Mouse (Mus musculus) intestine, embryonic 16.5 days (tissue): ENCODE data around the gene Gng7. TPM values are rescaled to one million over a fixed set of nuclear protein-coding genes. Genes with fewer than 3 reads are reported as not detected.

Source experiments
- ATAC-seq: fragments of 200-750 bp; cut with Nextera tagmentation; 2 replicates; pipeline ENCODE4 v1.8.0; 2017; ENCODE audit warnings: moderate TSS enrichment, moderate library complexity
- H3K27ac ChIP-seq: fragments of 300-500 bp; sonication (generic); 2 replicates; pipeline ENCODE4 v1.5.1; 2014; ENCODE audit warnings: mild to moderate bottlenecking, low read length
- H3K27me3 ChIP-seq: fragments of 300-500 bp; sonication (generic); replicated peaks from 2 replicates; pipeline ENCODE4 v1.6.1; 2014; ENCODE audit warnings: low read length, control low read depth, mixed read lengths; ENCODE audit not compliant: control insufficient read depth, insufficient read depth
- H3K36me3 ChIP-seq: fragments of 300-500 bp; sonication (generic); 2 replicates; pipeline ENCODE4 v1.6.1; 2014; ENCODE audit warnings: low read length, control low read depth; ENCODE audit not compliant: control insufficient read depth, insufficient read depth
- H3K4me1 ChIP-seq: fragments of 300-500 bp; sonication (generic); 2 replicates; pipeline ENCODE4 v1.6.1; 2014; ENCODE audit warnings: low read length, control low read depth, mixed read lengths; ENCODE audit not compliant: control insufficient read depth, insufficient read depth
- H3K4me2 ChIP-seq: fragments of 300-500 bp; sonication (generic); 2 replicates; pipeline ENCODE4 v1.6.1; 2014; ENCODE audit warnings: low read depth, low read length, control low read depth
- H3K4me3 ChIP-seq: fragments of 300-500 bp; sonication (generic); 2 replicates; pipeline ENCODE4 v1.5.1; 2014; ENCODE audit warnings: mild to moderate bottlenecking, low read length
- H3K9ac ChIP-seq: fragments of 300-500 bp; sonication (generic); 2 replicates; pipeline ENCODE4 v1.6.1; 2014; ENCODE audit warnings: low read depth, low read length
- H3K9me3 ChIP-seq: fragments of 300-500 bp; sonication (generic); 2 replicates; pipeline ENCODE4 v1.6.1; 2016; ENCODE audit warnings: low read length, control low read depth; ENCODE audit not compliant: control insufficient read depth
- WGBS: fragments of 180-500 bp; shearing (Covaris S2); extraction: QIAGEN DNeasy Blood & Tissue Kit; methylation state at CpG from one replicate; pipeline ENCODE4 v1.1.7; 2014; 5-methylcytosine and 5-hydroxymethylcytosine counted together
- polyA plus RNA-seq: library from polyadenylated mRNA; unstranded; fragments of >200 nt; fragmentation: Nextera tagmentation; extraction: Ambion mirVana; gene quantifications from 2 replicates; pipeline ENCODE4 v1.2.1, GENCODE M21; 2015

The Gng7 gene
- polyA plus RNA-seq, 1 experiment from 2014 or later: 3.6 TPM

DNA sequence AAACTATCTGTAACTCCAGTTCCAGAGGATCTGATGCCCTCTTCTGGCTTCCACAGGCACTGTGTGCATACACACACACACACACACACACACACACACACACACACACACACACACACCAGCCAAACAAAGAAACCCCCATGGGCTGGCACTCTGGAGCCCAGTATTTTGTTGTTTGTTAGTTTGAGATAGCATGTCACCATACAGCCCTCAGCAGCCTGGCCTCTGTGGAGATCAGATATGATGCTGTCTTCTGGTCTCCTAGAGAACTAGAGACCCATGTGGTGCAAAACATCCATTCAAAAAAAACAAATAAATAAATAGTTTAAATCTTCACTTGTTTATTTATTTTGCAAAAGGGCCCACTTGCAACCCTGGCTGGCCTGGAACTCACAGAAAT, 13.5 kb upstream of the Gng7 start:
- Histone ChIP-seq H3K27ac (no peak overlapping the region), H3K4me2 (no peak overlapping the region), H3K9ac (no peak overlapping the region), H3K36me3 (peaks cover 8% of the 10 kb centered on the region; the same call in 1 of the 2 replicates), H3K27me3 (peaks cover 22% of the 10 kb centered on the region), H3K4me1 (no peaks in the 10 kb centered on the region), H3K9me3 (no peaks in the 10 kb centered on the region), H3K4me3 (no peak overlapping the region)
- ATAC-seq: no peak

DNA sequence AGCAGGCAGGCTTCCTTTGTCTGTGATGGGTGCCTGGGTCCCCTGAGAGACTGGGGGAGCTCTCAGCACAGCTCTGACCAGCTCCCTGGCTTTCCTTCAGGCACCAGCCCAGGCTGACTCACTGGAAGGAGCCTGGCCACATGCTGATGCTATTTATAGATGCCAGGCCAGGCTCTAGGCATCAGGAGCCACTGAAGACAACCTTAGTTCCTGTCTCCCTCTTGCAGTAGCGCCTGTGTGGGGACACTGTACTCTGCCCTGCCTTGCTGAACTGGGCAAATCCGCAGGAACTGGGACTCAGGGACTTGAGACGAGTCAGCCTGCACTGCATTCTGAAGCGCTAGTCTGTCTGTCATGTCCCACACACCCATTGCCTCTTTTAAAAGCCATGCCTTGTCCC, 12.6 kb upstream of the Gng7 start:
- peaks cover 3% of the 10 kb centered on the region; the same call in 1 of the 2 replicates for H3K36me3 ChIP-seq
- no peaks in the 10 kb centered on the region for H3K9me3 ChIP-seq
- no peak overlapping the region for H3K27ac ChIP-seq
- H3K9ac ChIP-seq: no peak overlapping the region
- H3K27me3 ChIP-seq: peaks cover 27% of the 10 kb centered on the region
- no peak for ATAC-seq
- 70% methylated on average over 4 of the region's 4 CpGs for WGBS
- no peak overlapping the region for H3K4me2 ChIP-seq
- no peak overlapping the region for H3K4me3 ChIP-seq
- no peaks in the 10 kb centered on the region for H3K4me1 ChIP-seq

DNA sequence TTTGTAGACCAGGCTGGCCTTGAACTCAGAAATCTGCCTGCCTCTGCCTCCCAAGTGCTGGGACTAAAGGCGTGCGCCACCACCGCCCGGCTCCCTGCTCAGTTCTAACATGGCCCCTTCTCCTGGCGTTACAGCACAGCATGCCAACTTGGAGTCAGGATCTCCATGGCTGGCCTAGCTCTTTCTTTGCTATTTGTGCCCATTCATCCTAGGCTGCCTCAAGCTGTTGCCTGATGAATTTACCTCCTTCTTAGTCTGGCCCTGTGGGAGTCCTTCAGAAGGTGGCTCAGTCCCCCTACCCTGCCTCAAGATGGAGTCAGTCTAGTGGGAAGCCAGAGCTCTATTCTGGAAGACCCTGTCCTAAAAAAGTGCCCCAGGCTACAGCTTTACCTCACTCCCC, 12.1 kb upstream of the Gng7 start:
- 91% methylated on average over 5 of the region's 5 CpGs for WGBS
- Histone ChIP-seq H3K9ac (no peak overlapping the region), H3K27ac (no peak overlapping the region), H3K36me3 (peaks cover 3% of the 10 kb centered on the region; the same call in 1 of the 2 replicates), H3K4me1 (no peaks in the 10 kb centered on the region), H3K27me3 (peaks cover 30% of the 10 kb centered on the region), H3K4me3 (no peak overlapping the region), H3K4me2 (no peak overlapping the region), H3K9me3 (no peaks in the 10 kb centered on the region)
- no peak for ATAC-seq

DNA sequence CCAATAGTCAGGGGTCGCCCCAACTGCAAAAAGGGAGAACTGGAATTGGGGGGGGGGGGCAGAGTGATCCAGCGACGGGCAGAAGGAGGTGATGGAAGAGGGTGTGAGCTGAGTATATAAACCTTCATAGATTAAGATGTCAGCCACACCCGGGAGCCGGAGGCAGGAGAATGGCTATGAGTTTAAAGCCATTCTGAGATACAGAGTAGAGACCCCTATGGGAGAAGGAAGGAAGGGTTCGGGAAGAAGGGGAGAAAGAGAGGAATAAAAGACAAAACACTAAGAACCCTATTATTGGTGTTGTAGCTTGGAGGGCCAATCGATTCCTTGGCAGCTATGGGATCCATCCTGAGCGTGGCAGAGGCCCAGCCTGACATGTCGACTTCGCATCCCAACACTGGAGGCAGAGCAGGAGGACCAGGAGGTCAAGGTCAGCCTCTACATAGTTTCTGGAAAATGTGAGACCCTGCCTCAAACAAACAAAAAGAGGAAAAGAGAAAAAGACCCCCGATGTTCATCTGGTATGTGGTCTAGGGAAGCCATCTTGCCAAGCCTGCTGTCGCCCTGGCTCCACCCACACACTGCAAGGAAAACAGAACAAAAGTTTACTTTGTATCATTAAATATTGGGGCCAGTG, 11.0 kb upstream of the Gng7 start, which contains the start of gene Diras1:
Diras1 (minus strand) TSS at position 24 of the 637 bp plus-strand sequence.
- H3K36me3 ChIP-seq: no peaks in the 10 kb centered on the region
- H3K27me3 ChIP-seq: peaks cover 30% of the 10 kb centered on the region
- H3K4me1 ChIP-seq: no peaks in the 10 kb centered on the region
- no peaks in the 10 kb centered on the region for H3K9me3 ChIP-seq
- peak within 1 kb of the TSS; percentile 8; the same call in 1 of the 2 replicates for H3K9ac ChIP-seq
- peak within 1 kb of the TSS; percentile 36 for H3K4me3 ChIP-seq
- H3K4me2 ChIP-seq: peak within 1 kb of the TSS; percentile 50
- no peak for ATAC-seq
- WGBS: 45% methylated on average over 12 of the region's 12 CpGs
- no peak within 1 kb of the TSS for H3K27ac ChIP-seq

DNA sequence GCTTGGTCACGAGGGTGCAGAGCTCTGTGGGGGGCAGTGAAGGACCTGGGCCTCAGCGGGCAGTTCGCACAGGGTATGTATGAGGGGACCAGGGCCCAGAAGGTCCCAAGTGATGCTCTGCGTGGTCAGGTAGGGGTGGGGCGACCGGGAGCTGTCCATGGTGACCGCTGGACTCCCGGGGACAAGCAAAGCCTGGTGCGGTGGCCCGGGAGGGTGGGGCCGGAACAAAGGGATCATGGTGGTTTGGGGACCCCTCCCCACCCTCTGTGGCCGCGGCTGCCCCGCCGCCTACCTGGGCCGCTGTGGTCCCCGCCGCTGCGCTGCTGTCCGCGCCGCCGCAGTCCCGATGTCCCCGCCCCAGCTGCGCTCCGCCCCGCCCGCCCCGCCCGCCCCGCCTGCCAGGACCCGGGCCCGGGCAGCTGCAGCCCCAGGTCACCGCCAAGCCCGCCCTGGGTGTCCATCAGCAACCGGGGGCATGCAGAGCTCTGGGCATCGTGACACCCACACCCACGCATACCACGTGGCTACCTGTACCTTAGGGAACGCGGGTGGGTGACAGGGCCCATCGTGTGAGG, 10.4 kb upstream of the Gng7 start:
- peaks cover 30% of the 10 kb centered on the region for H3K27me3 ChIP-seq
- peak overlapping the region; percentile 36 for H3K4me3 ChIP-seq
- no peaks in the 10 kb centered on the region for H3K9me3 ChIP-seq
- no peak overlapping the region for H3K27ac ChIP-seq
- peak; percentile 40; the same call in 1 of the 2 replicates for ATAC-seq
- H3K9ac ChIP-seq: peak overlapping the region; percentile 8; the same call in 1 of the 2 replicates
- no peaks in the 10 kb centered on the region for H3K36me3 ChIP-seq
- 2% methylated on average over 39 of the region's 43 CpGs for WGBS
- H3K4me1 ChIP-seq: no peaks in the 10 kb centered on the region
- H3K4me2 ChIP-seq: peak overlapping the region; percentile 50

DNA sequence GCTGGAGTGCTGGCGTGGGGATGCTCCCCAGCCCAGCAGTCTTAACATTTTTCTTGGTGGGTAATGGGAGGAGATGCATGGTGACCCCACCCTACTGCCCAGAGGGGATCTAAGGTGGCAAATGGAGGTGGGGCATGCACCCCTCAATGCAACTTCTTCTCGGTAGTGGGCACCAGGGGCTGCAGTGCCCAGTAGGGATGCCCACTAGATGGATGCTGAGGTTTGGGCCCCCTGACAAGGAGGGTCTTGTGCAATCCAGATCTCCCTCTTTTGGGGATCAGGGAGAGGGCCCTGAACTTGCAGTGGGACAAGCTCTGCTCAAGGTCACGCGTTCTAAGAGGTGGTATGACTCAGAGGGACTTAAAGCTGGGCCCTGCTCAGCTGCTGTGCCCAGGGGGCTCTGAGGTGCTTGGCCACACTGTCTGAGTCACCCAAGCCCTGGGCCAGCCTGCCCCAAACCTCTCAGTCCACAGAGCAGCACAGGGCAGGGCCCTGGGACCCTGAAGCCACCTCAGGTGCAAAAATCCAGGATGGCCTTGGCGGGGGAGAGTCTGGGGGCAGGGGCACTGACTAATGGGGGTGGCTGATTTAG, 9.7 kb upstream of the Gng7 start:
- Histone ChIP-seq H3K9me3 (no peaks in the 10 kb centered on the region), H3K4me3 (no peak overlapping the region), H3K9ac (no peak overlapping the region), H3K4me2 (no peak overlapping the region), H3K27ac (no peak overlapping the region), H3K4me1 (no peaks in the 10 kb centered on the region), H3K27me3 (peaks cover 30% of the 10 kb centered on the region), H3K36me3 (no peaks in the 10 kb centered on the region)
- ATAC-seq: no peak
- 67% methylated on average over 5 of the region's 5 CpGs for WGBS

DNA sequence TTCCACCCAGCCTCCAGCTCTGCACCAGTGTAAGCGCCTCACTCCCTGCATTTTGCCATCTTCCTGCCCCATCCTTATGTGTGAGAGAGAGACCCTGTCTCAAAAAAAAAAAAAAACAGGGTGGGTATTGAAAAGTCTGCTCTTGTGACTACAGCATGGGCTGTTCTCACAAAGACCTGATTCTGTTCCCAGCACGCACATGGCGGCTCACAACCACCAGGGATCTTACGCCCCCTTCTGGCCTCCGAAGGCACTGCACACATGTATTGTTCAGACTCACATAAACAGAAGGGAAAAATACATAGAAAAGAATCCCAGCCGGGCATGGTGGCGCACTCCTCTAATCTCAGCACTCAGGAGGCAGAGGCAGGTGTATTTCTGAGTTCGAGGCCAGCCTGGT, 8.0 kb upstream of the Gng7 start:
- Histone ChIP-seq H3K4me1 (no peaks in the 10 kb centered on the region), H3K36me3 (no peaks in the 10 kb centered on the region), H3K4me2 (no peak overlapping the region), H3K27ac (no peak overlapping the region), H3K4me3 (no peak overlapping the region), H3K9ac (no peak overlapping the region), H3K27me3 (peaks cover 30% of the 10 kb centered on the region), H3K9me3 (no peaks in the 10 kb centered on the region)
- WGBS: 60% methylated on average over 8 of the region's 8 CpGs
- no peak for ATAC-seq

DNA sequence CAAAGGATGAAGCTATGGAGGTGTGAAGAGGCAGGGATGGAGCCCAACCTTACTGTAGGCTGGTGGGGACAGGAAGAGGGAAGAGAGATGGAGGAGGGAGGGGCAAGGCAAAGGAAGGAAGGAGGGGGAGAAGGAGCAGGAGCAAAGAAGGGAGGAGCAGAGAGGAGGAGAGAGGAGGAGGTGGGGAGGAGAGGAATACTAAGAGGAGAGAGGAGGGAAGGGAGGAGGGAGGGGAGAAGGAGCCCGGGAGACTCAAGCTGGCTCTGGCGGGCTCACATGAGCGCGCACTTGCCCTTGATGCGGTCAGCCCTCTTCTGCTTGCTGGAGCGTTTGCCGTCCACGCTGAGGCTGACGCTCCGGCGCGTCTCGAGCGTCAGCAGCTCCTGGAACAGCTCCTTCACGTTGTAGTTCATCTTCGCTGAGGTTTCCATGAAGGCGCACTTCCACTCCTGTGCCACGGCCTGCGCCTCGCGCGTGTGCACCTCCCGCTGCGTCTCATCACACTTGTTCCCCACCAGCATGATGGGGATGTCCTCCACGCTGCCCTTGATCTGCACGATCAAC, 6.9 kb upstream of the Gng7 start:
- H3K27me3 ChIP-seq: peaks cover 30% of the 10 kb centered on the region
- H3K9me3 ChIP-seq: no peaks in the 10 kb centered on the region
- H3K9ac ChIP-seq: no peak overlapping the region
- H3K36me3 ChIP-seq: no peaks in the 10 kb centered on the region
- no peak overlapping the region for H3K4me2 ChIP-seq
- no peak for ATAC-seq
- H3K27ac ChIP-seq: no peak overlapping the region
- 13% methylated on average over 26 of the region's 26 CpGs for WGBS
- H3K4me1 ChIP-seq: no peaks in the 10 kb centered on the region
- no peak overlapping the region for H3K4me3 ChIP-seq

DNA sequence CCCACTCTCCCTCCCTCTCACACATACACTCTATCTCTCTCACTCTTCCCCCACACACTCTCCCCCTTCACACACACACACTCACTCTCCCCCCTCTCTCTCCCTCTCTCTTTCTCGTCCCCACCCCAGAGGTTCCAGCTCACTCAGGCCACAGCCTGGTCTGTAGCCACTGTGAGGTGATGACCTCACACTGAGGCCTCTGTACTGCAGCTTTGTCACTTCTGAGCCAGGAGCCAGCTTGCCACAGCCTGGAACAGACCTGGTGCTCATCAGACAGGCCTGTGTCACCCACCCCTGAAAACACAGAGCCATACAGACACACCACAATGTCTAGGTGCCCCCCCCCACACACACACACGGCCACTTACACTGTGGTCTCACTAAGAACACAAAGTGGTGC, 5.5 kb upstream of the Gng7 start:
- H3K36me3 ChIP-seq: no peaks in the 10 kb centered on the region
- no peak for ATAC-seq
- no peak overlapping the region for H3K4me2 ChIP-seq
- no peak overlapping the region for H3K4me3 ChIP-seq
- H3K9me3 ChIP-seq: no peaks in the 10 kb centered on the region
- no peaks in the 10 kb centered on the region for H3K4me1 ChIP-seq
- 64% methylated on average over 2 of the region's 2 CpGs for WGBS
- H3K9ac ChIP-seq: no peak overlapping the region
- no peak overlapping the region for H3K27ac ChIP-seq
- H3K27me3 ChIP-seq: peaks cover 21% of the 10 kb centered on the region
